In the genomic region with DNA sequence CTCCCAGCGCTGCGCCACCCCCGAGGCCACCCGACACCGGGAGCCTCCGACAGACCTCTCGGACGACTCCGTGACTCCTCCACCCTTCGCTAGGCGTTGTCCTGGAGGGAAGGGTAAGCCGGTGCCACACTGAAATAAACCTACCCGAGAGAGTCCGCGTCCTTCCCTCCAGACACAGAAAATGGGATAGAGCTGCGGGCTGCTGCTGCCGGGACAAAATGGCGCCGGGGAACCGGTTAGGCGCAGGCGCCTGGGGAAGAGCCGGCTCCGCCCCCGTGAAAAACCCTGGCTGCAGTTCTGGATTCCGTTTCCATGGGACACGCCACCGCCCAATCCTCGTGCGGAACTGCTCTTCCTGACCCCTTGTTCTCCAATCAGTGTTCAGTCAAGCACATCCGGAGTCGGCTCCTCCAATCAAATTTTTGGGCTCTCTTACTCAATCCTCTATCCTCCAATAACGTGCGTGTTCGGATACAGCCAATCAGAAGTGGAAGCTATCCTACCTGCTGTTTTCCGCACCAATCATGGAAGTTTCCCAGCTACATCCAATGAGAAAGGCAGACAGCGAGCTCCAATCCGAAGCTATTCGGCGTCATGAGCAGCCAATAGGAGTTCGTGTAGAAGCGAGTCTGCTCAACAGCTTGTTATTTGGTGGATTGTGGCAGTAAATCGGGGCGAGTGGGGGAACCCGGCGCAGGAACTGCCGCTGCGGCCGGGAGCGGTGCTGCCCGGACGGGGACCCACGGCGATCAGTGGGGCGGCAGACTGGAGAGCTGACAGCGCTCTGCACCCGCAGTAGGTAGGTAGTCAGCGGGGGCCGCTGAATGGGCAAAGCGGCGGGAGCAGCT, we compare ENCODE assay signal across 7 mouse cellular contexts. TPM values are rescaled to one million over a fixed set of nuclear protein-coding genes. Genes with fewer than 3 reads are reported as not detected.
A peak's percentile ranks its signal among the peaks of the same experiment; 100 is the strongest.
DNase-seq lines count a peak whose midpoint lies in the region; ATAC-seq lines count a peak whose summit lies in the region.

A gene (plus strand): TSS at position 628 of the 848 bp plus-strand sequence.

- ATAC-seq in intestine, embryonic 16.5 days: peak; percentile 98
- ATAC-seq in midbrain, embryonic 11.5 days (ENCODE audit: low FRiP score): peak; percentile 98

- H3K4me1 ChIP-seq in intestine, embryonic 16.5 days (ENCODE audit: control insufficient read depth, insufficient read depth, low read length): peaks cover 11% of the 10 kb centered on the region
- peaks cover 15% of the 10 kb centered on the region for H3K4me1 ChIP-seq in midbrain, embryonic 11.5 days (ENCODE audit: control insufficient read depth, insufficient read depth, low read length)

- peak within 1 kb of the TSS; percentile 67 for H3K4me2 ChIP-seq in intestine, embryonic 16.5 days (ENCODE audit: low read depth, low read length)
- H3K4me2 ChIP-seq in midbrain, embryonic 11.5 days: peak within 1 kb of the TSS; percentile 81

- no peaks in the 10 kb centered on the region for H3K36me3 ChIP-seq in intestine, embryonic 16.5 days (ENCODE audit: control insufficient read depth, insufficient read depth, low read length)
- H3K36me3 ChIP-seq in midbrain, embryonic 11.5 days (ENCODE audit: control insufficient read depth, insufficient read depth, low read length): peaks cover 2% of the 10 kb centered on the region; the same call in 1 of the 2 replicates

- peak within 1 kb of the TSS; percentile 100 for H3K27ac ChIP-seq in intestine, embryonic 16.5 days (ENCODE audit: low read length)
- H3K27ac ChIP-seq in midbrain, embryonic 11.5 days (ENCODE audit: low read depth, low read length): peak within 1 kb of the TSS; percentile 90

- H3K9ac ChIP-seq in intestine, embryonic 16.5 days (ENCODE audit: low read depth, low read length): peak within 1 kb of the TSS; percentile 97
- H3K9ac ChIP-seq in midbrain, embryonic 11.5 days (ENCODE audit: low read length): peak within 1 kb of the TSS; percentile 90

- peak; percentile 99 for DNase-seq in adrenal gland, adult 8-10 months
- DNase-seq in embryo, embryonic 9.5 days (ENCODE audit: extremely low spot score): peak; percentile 96
- DNase-seq in gastrocnemius, postnatal 4 days (ENCODE audit: low spot score in 2 of 2): peak; percentile 87 to 94
- peak; percentile 96 to 97 for DNase-seq in left cerebral cortex, postnatal 36 days (ENCODE audit: low spot score in 2 of 2)
- peak; percentile 99 for DNase-seq in midbrain, embryonic 11.5 days (ENCODE audit: low spot score, missing footprints)
- DNase-seq in skeletal muscle tissue, adult 2 months (ENCODE audit: low read depth, low spot score): peak; percentile 100

- no peaks in the 10 kb centered on the region for H3K27me3 ChIP-seq in intestine, embryonic 16.5 days (replicated peaks; ENCODE audit: control insufficient read depth, insufficient read depth, low read length)
- no peaks in the 10 kb centered on the region for H3K27me3 ChIP-seq in midbrain, embryonic 11.5 days (ENCODE audit: control insufficient read depth, insufficient read depth, low read length)

- H3K4me3 ChIP-seq in intestine, embryonic 16.5 days (ENCODE audit: low read length): peak within 1 kb of the TSS; percentile 100
- peak within 1 kb of the TSS; percentile 97 for H3K4me3 ChIP-seq in midbrain, embryonic 11.5 days (ENCODE audit: low read depth, low read length)

- under 1% methylated on average over 61 of the region's 61 CpGs for WGBS in intestine, embryonic 16.5 days
- 0% methylated on average over 61 of the region's 61 CpGs for WGBS in midbrain, embryonic 11.5 days

- intact Hi-C loops in left cerebral cortex, postnatal 36 days (cut with DNase I): loop anchor here (2.0 to 5.0 kb wide), 3 partner anchors 33 to 122 kb away; a partner anchor contains a TSS

- H3K9me3 ChIP-seq in intestine, embryonic 16.5 days (ENCODE audit: control insufficient read depth, low read length): no peaks in the 10 kb centered on the region
- H3K9me3 ChIP-seq in midbrain, embryonic 11.5 days (ENCODE audit: control insufficient read depth, low read length): no peaks in the 10 kb centered on the region

RNA-seq across cellular contexts. Expression of the gene that starts here (rescaled TPM):
- 10 to 100 TPM; 20.6 to 32.2 (median 23.4) TPM for total RNA-seq in adrenal gland, adult 8-10 months (2022)
- total RNA-seq in gastrocnemius, postnatal 4 days (2021): 10 to 100 TPM; 14.6 to 15.0 TPM
- 35.1 and 35.8 TPM in 2 replicates for polyA plus RNA-seq in intestine, embryonic 16.5 days (2015; fragmentation: Nextera tagmentation; extraction: Ambion mirVana)
- 10 to 100 TPM; 32.0 to 36.5 TPM for total RNA-seq in left cerebral cortex, postnatal 36 days (2021)
- 34.5 and 35.2 TPM in 2 replicates for polyA plus RNA-seq in midbrain, embryonic 11.5 days (2014; fragmentation: Nextera tagmentation; extraction: Ambion mirVana)

Comparison
In these comparisons a context has a peak if more than half of its experiments do, and no peak if none do; other contexts are left out.
1. Peak in every context shown above with its lines: DNase-seq, ATAC-seq, H3K4me3 ChIP-seq and H3K27ac ChIP-seq.